Mouse (Mus musculus): ENCODE results near the gene Gm17469.
"Not testable (repeated sequence)": the region's sequence is repeated elsewhere in the genome, so short reads cannot be mapped to it uniquely, and the experiment has no call there.

The Gm17469 gene

GRCm38 (mm10) chrX:124629593-124629992, at the start of gene Gm17469:
Gene Gm17469 (plus strand): TSS chrX:124629893.
- DNase-seq (ENCODE audit: low spot score): not testable (repeated sequence)
